Mouse (Mus musculus) midbrain, embryonic 11.5 days (tissue): ENCODE data around the gene Pccb. TPM values are rescaled to one million over a fixed set of nuclear protein-coding genes. Genes with fewer than 3 reads are reported as not detected.

Source experiments
- ATAC-seq: fragments of 200-750 bp; cut with Nextera tagmentation; 2 replicates; pipeline ENCODE4 v1.8.0; 2017; ENCODE audit warnings: moderate TSS enrichment, moderate library complexity; ENCODE audit not compliant: low FRiP score
- DNase-seq: peaks from one replicate; pipeline ENCODE4 v3.0.0; 2015; ENCODE audit warnings: low spot score; ENCODE audit errors: missing footprints
- H3K27ac ChIP-seq: fragments of 300-500 bp; sonication (generic); 2 replicates; pipeline ENCODE4 v1.5.1; 2014; ENCODE audit warnings: low read depth, low read length
- H3K27me3 ChIP-seq: fragments of 300-500 bp; sonication (generic); 2 replicates; pipeline ENCODE4 v1.6.1; 2014; ENCODE audit warnings: mild to moderate bottlenecking, low read length, moderate library complexity, mixed read lengths; ENCODE audit not compliant: control insufficient read depth, insufficient read depth
- H3K36me3 ChIP-seq: fragments of 300-500 bp; sonication (generic); 2 replicates; pipeline ENCODE4 v1.6.1; 2014; ENCODE audit warnings: mild to moderate bottlenecking, low read length, moderate library complexity, mixed read lengths; ENCODE audit not compliant: control insufficient read depth, insufficient read depth
- H3K4me1 ChIP-seq: fragments of 300-500 bp; sonication (generic); 2 replicates; pipeline ENCODE4 v1.6.1; 2014; ENCODE audit warnings: low read length; ENCODE audit not compliant: control insufficient read depth, insufficient read depth
- H3K4me2 ChIP-seq: fragments of 300-500 bp; sonication (generic); 2 replicates; pipeline ENCODE4 v1.6.1; 2014; ENCODE audit warnings: mild to moderate bottlenecking, moderate library complexity
- H3K4me3 ChIP-seq: fragments of 300-500 bp; sonication (generic); 2 replicates; pipeline ENCODE4 v1.5.1; 2014; ENCODE audit warnings: low read depth, low read length
- H3K9ac ChIP-seq: fragments of 300-500 bp; sonication (generic); 2 replicates; pipeline ENCODE4 v1.6.1; 2014; ENCODE audit warnings: low read length
- H3K9me3 ChIP-seq: fragments of 300-500 bp; sonication (generic); 2 replicates; pipeline ENCODE4 v1.6.1; 2016; ENCODE audit warnings: low read length; ENCODE audit not compliant: control insufficient read depth
- WGBS: fragments of 180-500 bp; shearing (Covaris S2); extraction: QIAGEN DNeasy Blood & Tissue Kit; methylation state at CpG from one replicate; pipeline ENCODE4 v1.1.7; 2014; 5-methylcytosine and 5-hydroxymethylcytosine counted together
- polyA plus RNA-seq: library from polyadenylated mRNA; unstranded; fragments of >200 nt; fragmentation: Nextera tagmentation; extraction: Ambion mirVana; gene quantifications from 2 replicates; pipeline ENCODE4 v1.2.1, GENCODE M21; 2014

Gene Pccb
- polyA plus RNA-seq: 14.3 and 15.9 TPM in 2 replicates

GRCm38 (mm10) chr9:101034448-101035098 is at the start of gene Pccb:
Pccb (minus strand) TSS chr9:101034898.
- H3K4me2 ChIP-seq: peak within 1 kb of the TSS; percentile 75
- ATAC-seq (peak; percentile 100), DNase-seq (peak; percentile 100)
- peak within 1 kb of the TSS; percentile 67 for H3K9ac ChIP-seq
- H3K4me3 ChIP-seq: peak within 1 kb of the TSS; percentile 51
- WGBS: under 1% methylated on average over 61 of the region's 61 CpGs
- peaks cover 4% of the 10 kb centered on the region for H3K4me1 ChIP-seq
- peak within 1 kb of the TSS; percentile 77 for H3K27ac ChIP-seq
- H3K9me3 ChIP-seq: no peaks in the 10 kb centered on the region
- H3K27me3 ChIP-seq: no peaks in the 10 kb centered on the region
- no peaks in the 10 kb centered on the region for H3K36me3 ChIP-seq

- Histone ChIP-seq H3K4me2 (no peak overlapping the region), H3K4me1 (peaks cover 8% of the 10 kb centered on the region), H3K27ac (no peak overlapping the region), H3K9ac (no peak overlapping the region), H3K9me3 (no peaks in the 10 kb centered on the region), H3K27me3 (no peaks in the 10 kb centered on the region), H3K4me3 (no peak overlapping the region), H3K36me3 (no peaks in the 10 kb centered on the region)
- DNase-seq: no peak
- no peak for ATAC-seq
- WGBS: 90% methylated on average over 3 of the region's 3 CpGs
These were observed 49.0 kb upstream of the Pccb start for GRCm38 (mm10) chr9:101083728-101084127.

- H3K4me3 ChIP-seq: no peak overlapping the region
- no peaks in the 10 kb centered on the region for H3K27me3 ChIP-seq
- DNase-seq: no peak
- H3K9ac ChIP-seq: no peak overlapping the region
- H3K4me1 ChIP-seq: peaks cover 23% of the 10 kb centered on the region
- no peak overlapping the region for H3K27ac ChIP-seq
- H3K36me3 ChIP-seq: no peaks in the 10 kb centered on the region
- no peak; the same call in 1 of the 2 replicates for ATAC-seq
- no peak overlapping the region for H3K4me2 ChIP-seq
- H3K9me3 ChIP-seq: no peaks in the 10 kb centered on the region
- WGBS: 91% methylated on average over 3 of the region's 3 CpGs
These were observed 45.5 kb upstream of the Pccb start for GRCm38 (mm10) chr9:101080046-101080685.

- ATAC-seq (no peak), DNase-seq (no peak)
- H3K9ac ChIP-seq: no peak overlapping the region
- H3K9me3 ChIP-seq: no peaks in the 10 kb centered on the region
- no peaks in the 10 kb centered on the region for H3K27me3 ChIP-seq
- peak overlapping the region; percentile 21; the same call in 1 of the 2 replicates for H3K4me2 ChIP-seq
- peaks cover 23% of the 10 kb centered on the region for H3K4me1 ChIP-seq
- H3K36me3 ChIP-seq: no peaks in the 10 kb centered on the region
- H3K27ac ChIP-seq: no peak overlapping the region
- no peak overlapping the region for H3K4me3 ChIP-seq
- 86% methylated on average over 4 of the region's 4 CpGs for WGBS
These were observed 43.9 kb upstream of the Pccb start for GRCm38 (mm10) chr9:101078579-101078978.

DNA sequence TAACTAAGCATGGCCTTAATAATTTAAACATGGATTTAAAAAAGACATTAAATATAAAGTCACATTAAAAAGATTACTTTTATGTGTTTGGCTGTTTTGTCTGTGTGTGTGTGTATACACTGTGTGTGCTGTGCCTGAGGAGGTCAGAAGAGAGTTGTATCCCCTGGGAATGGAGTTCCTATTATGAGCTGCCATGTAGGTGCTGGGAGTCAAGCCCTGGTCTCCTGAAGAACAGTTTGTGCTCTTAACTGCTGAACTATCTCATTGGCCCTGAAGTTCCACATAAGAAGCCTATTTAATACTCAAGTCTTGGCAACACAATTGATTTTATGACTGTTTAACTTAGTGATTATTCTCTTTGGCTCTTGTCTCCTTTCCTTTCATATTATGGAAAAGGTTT is 42.8 kb upstream of the Pccb start:
- Histone ChIP-seq H3K27ac (no peak overlapping the region), H3K9ac (peak overlapping the region; percentile 98; the same call in 1 of the 2 replicates), H3K4me3 (peak overlapping the region; percentile 98), H3K36me3 (no peaks in the 10 kb centered on the region), H3K4me1 (peaks cover 23% of the 10 kb centered on the region), H3K9me3 (no peaks in the 10 kb centered on the region), H3K27me3 (no peaks in the 10 kb centered on the region), H3K4me2 (peak overlapping the region; percentile 88)
- ATAC-seq: no peak
- no peak for DNase-seq

DNA sequence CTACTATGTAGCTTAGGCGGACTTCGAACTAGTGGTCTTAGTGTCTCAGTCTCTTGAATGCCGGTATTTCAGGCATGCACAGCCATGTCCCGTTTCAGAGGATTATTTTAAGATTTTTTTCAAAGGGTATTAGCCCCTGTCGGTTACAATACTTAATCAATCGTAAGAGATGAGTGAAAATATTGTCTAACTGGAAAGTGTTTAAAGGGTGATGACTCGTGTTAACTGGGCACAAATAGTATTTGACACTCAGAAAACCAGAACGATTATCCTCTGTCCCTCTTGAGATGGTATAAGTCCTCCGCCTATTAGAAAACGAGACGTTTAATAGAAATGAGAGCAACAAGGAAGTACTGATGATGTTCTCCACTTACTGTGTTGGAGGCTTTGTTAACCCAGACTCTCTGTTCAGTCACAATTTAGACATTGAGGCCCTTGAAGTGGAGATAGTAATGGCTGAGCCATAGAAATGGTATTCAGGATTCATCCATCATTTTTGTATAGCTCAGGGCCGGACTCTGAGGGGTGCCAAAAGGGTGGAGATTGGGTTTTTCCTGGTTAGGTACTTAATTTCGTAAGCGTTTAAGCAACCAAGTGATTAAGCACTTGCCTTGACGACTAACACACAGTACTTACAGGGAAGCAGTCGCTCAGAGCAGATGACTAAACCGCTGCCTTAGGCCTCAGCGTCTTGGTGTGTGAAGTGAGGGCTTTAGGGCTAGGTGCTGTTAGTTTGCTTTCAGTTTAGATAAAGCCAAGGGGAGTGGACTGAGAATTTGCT is 41.6 kb upstream of the Pccb start:
- peak; percentile 89 for DNase-seq
- WGBS: under 1% methylated on average over 18 of the region's 18 CpGs
- peaks cover 23% of the 10 kb centered on the region for H3K4me1 ChIP-seq
- H3K4me2 ChIP-seq: peak overlapping the region; percentile 88
- peak overlapping the region; percentile 98 for H3K4me3 ChIP-seq
- no peaks in the 10 kb centered on the region for H3K36me3 ChIP-seq
- no peak for ATAC-seq
- H3K27ac ChIP-seq: no peak overlapping the region
- no peaks in the 10 kb centered on the region for H3K9me3 ChIP-seq
- H3K27me3 ChIP-seq: no peaks in the 10 kb centered on the region
- peak overlapping the region; percentile 98 for H3K9ac ChIP-seq

- no peak for ATAC-seq
- H3K4me2 ChIP-seq: peak overlapping the region; percentile 88
- WGBS: 1% methylated on average over 8 of the region's 8 CpGs
- no peaks in the 10 kb centered on the region for H3K9me3 ChIP-seq
- H3K4me3 ChIP-seq: peak overlapping the region; percentile 98
- no peaks in the 10 kb centered on the region for H3K36me3 ChIP-seq
- peak; percentile 89 for DNase-seq
- H3K9ac ChIP-seq: peak overlapping the region; percentile 98
- H3K27me3 ChIP-seq: no peaks in the 10 kb centered on the region
- no peak overlapping the region for H3K27ac ChIP-seq
- H3K4me1 ChIP-seq: peaks cover 23% of the 10 kb centered on the region
These were observed 41.0 kb upstream of the Pccb start for GRCm38 (mm10) chr9:101075694-101076093.

DNA sequence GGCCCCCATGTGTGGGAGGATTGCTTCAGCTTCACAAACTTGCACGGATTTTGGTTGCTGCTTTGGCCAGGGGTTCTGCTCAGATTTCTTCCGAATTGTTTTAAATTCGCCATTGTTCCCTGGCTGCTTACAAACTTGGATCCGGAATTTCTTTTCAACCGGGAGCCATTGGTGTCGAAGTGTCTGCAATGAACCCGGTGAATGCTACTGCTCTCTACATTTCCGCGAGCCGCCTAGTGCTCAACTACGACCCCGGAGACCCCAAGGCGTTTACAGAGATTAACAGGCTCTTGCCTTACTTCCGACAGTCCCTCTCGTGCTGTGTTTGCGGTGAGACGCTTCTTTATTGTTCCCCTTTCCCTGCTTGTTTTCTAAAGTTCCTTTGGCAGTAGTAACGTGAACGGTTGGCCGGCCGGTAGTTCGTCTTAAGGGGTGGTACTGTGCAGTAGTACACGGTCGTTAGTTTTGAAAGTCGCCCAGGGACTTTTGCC is 40.4 kb upstream of the Pccb start:
- Histone ChIP-seq H3K4me2 (peak overlapping the region; percentile 88), H3K4me1 (peaks cover 23% of the 10 kb centered on the region), H3K9ac (peak overlapping the region; percentile 98), H3K27me3 (no peaks in the 10 kb centered on the region), H3K27ac (peak overlapping the region; percentile 97), H3K36me3 (no peaks in the 10 kb centered on the region), H3K4me3 (peak overlapping the region; percentile 98), H3K9me3 (no peaks in the 10 kb centered on the region)
- no peak for DNase-seq
- under 1% methylated on average over 25 of the region's 25 CpGs for WGBS
- ATAC-seq: no peak
